Mouse (Mus musculus) liver, embryonic 14.5 days (tissue): ENCODE data around the gene Atg5. TPM values are rescaled to one million over a fixed set of nuclear protein-coding genes. Genes with fewer than 3 reads are reported as not detected.
A peak's percentile ranks its signal among the peaks of the same experiment; 100 is the strongest.

Experiments used
- ATAC-seq: fragments of 200-750 bp; cut with Nextera tagmentation; 2 replicates; pipeline ENCODE4 v1.8.0; 2017; ENCODE audit warnings: moderate number of reproducible peaks, mild to moderate bottlenecking, moderate library complexity; ENCODE audit not compliant: insufficient read depth
- DNase-seq, 3 experiments: peaks; one replicate each; pipeline ENCODE4 v3.0.0-alpha.2; 2012 to 2013; ENCODE audit warnings: low read depth in 3 of 3, low spot score in 3 of 3
- H3K27ac ChIP-seq: fragments of 300-500 bp; sonication (generic); 2 replicates; pipeline ENCODE4 v1.5.1; 2014; ENCODE audit warnings: moderate library complexity, mild to moderate bottlenecking, control low read depth, inconsistent platforms
- H3K27me3 ChIP-seq: fragments of 300-500 bp; sonication (generic); 2 replicates; pipeline ENCODE4 v1.6.1; 2014; ENCODE audit warnings: mild to moderate bottlenecking, low read length, moderate library complexity; ENCODE audit not compliant: control insufficient read depth, insufficient read depth
- H3K36me3 ChIP-seq: fragments of 300-500 bp; sonication (generic); replicated peaks from 2 replicates; pipeline ENCODE4 v1.6.1; 2014; ENCODE audit warnings: low read depth; ENCODE audit not compliant: control insufficient read depth, insufficient read depth
- H3K4me1 ChIP-seq, 2 experiments: fragments of 200-500 bp in 1 of 2; fragments of 300-500 bp in 1 of 2; sonication (generic) in 1 of 2; replicated peaks; 2 replicates each; pipeline ENCODE4 v1.6.1; 2012 to 2014; ENCODE audit warnings: antibody characterized with exemption in 1 of 2, inconsistent platforms in 1 of 2, low read length in 1 of 2; ENCODE audit not compliant: control insufficient read depth in 2 of 2, insufficient read depth in 2 of 2
- H3K4me2 ChIP-seq: fragments of 300-500 bp; sonication (generic); 2 replicates; pipeline ENCODE4 v1.6.1; 2014; ENCODE audit warnings: low read depth, mild to moderate bottlenecking, control low read depth, moderate library complexity
- H3K4me3 ChIP-seq, 2 experiments: fragments of 200-500 bp in 1 of 2; fragments of 300-500 bp in 1 of 2; sonication (generic) in 1 of 2; 2 replicates each; pipeline ENCODE4 v1.5.1; 2012 to 2014; ENCODE audit warnings: low read depth in 2 of 2, low read length in 2 of 2, mild to moderate bottlenecking in 2 of 2, control low read depth in 1 of 2, inconsistent platforms in 1 of 2, moderate library complexity in 1 of 2; ENCODE audit not compliant: insufficient read depth in 1 of 2
- H3K9ac ChIP-seq: fragments of 300-500 bp; sonication (generic); replicated peaks from 2 replicates; pipeline ENCODE4 v1.6.1; 2014; ENCODE audit warnings: mild to moderate bottlenecking, control low read depth, moderate library complexity
- H3K9me3 ChIP-seq: fragments of 300-500 bp; sonication (generic); 2 replicates; pipeline ENCODE4 v1.6.1; 2016; ENCODE audit warnings: low read length, mixed read lengths; ENCODE audit not compliant: control insufficient read depth
- CTCF ChIP-seq: IDR thresholded peaks from 2 replicates; pipeline ENCODE4 v1.5.1; 2016; ENCODE audit warnings: antibody characterized with exemption, low read depth, control low read depth
- EP300 ChIP-seq: IDR thresholded peaks from 2 replicates; pipeline ENCODE4 v1.6.1; 2016; ENCODE audit warnings: antibody characterized with exemption, low read depth
- WGBS: fragments of 180-500 bp; shearing (Covaris S2); extraction: QIAGEN DNeasy Blood & Tissue Kit; methylation state at CpG from one replicate; pipeline ENCODE4 v1.1.7; 2014; ENCODE audit not compliant: insufficient replicate concordance; 5-methylcytosine and 5-hydroxymethylcytosine counted together
- polyA plus RNA-seq, 2 experiments: library from polyadenylated mRNA; depleted of rRNA in 1 of 2; stranded (reverse) in 1 of 2; unstranded in 1 of 2; fragments of >200 nt; fragmentation: Nextera tagmentation in 1 of 2; extraction: Ambion mirVana in 1 of 2; gene quantifications; 2 replicates each; pipeline versions ENCODE4 v1.2.1 to v1.2.3; 2012 to 2014

Atg5 gene
- polyA plus RNA-seq, 2 experiments, result 7.5 to 21.0 TPM

DNA sequence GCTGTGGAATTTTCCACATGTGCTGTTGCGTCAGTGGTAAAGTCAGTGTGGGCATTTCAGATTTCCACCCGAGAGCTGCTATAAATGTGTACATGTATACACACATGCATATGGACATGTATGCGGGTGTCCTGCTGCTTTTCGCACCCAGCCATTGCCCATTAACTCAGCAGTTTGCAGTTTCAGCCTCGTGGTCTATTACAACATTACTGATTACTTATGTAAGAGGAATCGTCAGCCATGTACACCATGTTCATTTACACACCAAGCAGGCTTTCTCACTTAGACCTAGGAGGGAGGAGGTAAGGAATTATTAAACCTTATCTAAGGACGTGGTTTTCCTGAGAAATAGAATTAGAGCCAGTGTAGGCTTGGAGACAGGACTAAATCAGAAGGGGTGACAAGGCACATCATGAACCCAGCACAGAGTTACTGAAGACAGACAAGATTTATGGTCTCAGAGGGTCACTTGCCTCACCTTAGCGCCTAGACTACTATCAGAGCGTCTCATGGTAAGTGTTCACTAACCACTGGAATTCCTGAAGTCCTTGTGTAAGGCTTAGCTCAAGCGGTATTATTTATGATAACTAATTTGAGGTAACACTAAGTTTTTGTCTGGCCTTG lies 79.5 kb downstream of the Atg5 start:
- 78% methylated on average over 10 of the region's 10 CpGs for WGBS
- Histone ChIP-seq H3K27me3 (no peaks in the 10 kb centered on the region), H3K9ac (no peak overlapping the region), H3K27ac (no peak overlapping the region), H3K36me3 (no peaks in the 10 kb centered on the region), H3K4me2 (no peak overlapping the region), H3K9me3 (no peaks in the 10 kb centered on the region), H3K4me1 (no peaks in the 10 kb centered on the region), H3K4me3 (no peak overlapping the region)
- DNase-seq (no peak), ATAC-seq (no peak)
- TF ChIP-seq CTCF, result no peak
- no peak for TF ChIP-seq EP300

DNA sequence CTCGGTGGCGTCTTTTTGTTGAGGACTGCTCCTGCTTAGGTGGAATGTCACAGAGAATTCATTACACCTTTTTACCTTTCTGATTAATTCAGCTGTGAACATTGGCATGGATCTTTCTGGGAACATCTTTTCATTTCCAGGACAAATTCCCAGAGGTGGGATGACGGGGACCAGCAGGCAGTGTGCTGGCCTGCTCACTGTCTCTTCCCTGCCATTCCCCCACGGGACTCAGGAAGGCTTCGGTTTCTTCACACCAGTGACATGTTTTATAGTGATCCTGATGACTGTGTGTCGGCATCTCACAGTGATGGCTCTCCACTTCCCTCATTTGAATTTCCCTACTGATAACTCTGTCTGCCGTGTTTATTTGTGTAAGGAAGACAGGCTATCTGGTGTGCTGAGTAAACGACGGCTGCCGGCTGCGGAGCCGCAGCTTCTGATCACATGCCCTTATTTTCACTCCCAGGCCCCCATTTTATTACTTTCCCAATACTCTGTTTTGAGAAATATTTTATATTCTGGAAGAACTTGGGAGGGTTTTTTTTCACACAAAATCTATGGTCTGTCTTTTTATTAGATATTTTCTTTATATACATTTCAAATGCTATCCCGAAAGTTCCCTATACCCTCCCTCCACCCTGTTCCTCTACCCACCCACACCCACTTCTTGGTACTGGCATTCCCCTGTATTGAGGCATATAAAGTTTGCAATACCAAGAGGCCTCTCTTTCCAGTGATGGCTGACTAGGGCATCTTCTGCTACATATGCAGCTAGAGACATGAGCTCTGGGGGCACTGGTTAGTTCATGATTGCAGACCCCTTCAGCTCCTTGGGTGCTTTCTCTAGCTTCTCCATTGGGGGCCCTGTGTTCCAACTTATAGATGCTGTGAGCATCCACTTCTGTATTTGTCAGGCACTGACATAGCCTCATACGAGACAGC lies 80.6 kb downstream of the Atg5 start:
- TF ChIP-seq CTCF (no peak), EP300 (no peak)
- no peaks in the 10 kb centered on the region for H3K27me3 ChIP-seq
- no peaks in the 10 kb centered on the region for H3K4me1 ChIP-seq
- DNase-seq (no peak), ATAC-seq (no peak)
- H3K9ac ChIP-seq, result no peak overlapping the region; the same call in 1 of the 2 replicates
- no peak overlapping the region for H3K4me3 ChIP-seq
- H3K4me2 ChIP-seq, result no peak overlapping the region
- no peaks in the 10 kb centered on the region for H3K36me3 ChIP-seq
- H3K27ac ChIP-seq, result no peak overlapping the region
- no peaks in the 10 kb centered on the region for H3K9me3 ChIP-seq
- 72% methylated on average over 14 of the region's 14 CpGs for WGBS

GRCm38 (mm10) chr10:44353467-44353866 lies 85.3 kb downstream of the Atg5 start:
- Histone ChIP-seq H3K4me2 (no peak overlapping the region), H3K27ac (no peak overlapping the region), H3K9me3 (no peaks in the 10 kb centered on the region), H3K4me3 (no peak overlapping the region), H3K36me3 (no peaks in the 10 kb centered on the region), H3K4me1 (peaks cover 7 to 13% of the 10 kb centered on the region in 2 experiments), H3K9ac (no peak overlapping the region), H3K27me3 (no peaks in the 10 kb centered on the region)
- TF ChIP-seq EP300 (no peak), CTCF (no peak)
- 56% methylated on average over 4 of the region's 4 CpGs for WGBS
- ATAC-seq (no peak), DNase-seq (no peak)

DNA sequence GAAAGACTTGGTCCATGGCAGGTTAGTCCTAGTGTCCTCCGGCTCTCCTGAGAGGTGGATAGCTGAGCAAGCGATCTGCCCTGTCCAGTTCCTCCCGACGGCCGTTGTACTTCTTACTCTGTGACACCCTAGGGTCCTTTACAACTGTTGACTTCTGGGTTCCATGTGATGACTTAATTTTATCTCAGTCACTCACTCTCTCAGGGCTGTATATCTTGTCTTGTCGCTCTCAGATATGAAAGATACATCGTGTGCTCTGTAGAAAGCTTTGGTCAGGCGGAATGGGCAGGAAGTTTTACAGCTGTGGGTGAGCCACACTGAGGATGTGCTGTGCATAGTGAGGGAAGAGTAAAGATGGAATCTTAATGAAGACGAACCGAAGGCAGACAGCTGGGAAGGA lies 86.2 kb downstream of the Atg5 start:
- no peak for DNase-seq
- ATAC-seq, result peak; percentile 76
- Histone ChIP-seq H3K4me3 (no peak overlapping the region), H3K4me2 (peak overlapping the region; percentile 38), H3K27me3 (no peaks in the 10 kb centered on the region), H3K9me3 (no peaks in the 10 kb centered on the region), H3K9ac (no peak overlapping the region), H3K27ac (no peak overlapping the region), H3K4me1 (peaks cover 7 to 13% of the 10 kb centered on the region in 2 experiments), H3K36me3 (no peaks in the 10 kb centered on the region)
- WGBS, result 27% methylated on average over 10 of the region's 10 CpGs
- TF ChIP-seq EP300 (peak; percentile 65), CTCF (no peak)

DNA sequence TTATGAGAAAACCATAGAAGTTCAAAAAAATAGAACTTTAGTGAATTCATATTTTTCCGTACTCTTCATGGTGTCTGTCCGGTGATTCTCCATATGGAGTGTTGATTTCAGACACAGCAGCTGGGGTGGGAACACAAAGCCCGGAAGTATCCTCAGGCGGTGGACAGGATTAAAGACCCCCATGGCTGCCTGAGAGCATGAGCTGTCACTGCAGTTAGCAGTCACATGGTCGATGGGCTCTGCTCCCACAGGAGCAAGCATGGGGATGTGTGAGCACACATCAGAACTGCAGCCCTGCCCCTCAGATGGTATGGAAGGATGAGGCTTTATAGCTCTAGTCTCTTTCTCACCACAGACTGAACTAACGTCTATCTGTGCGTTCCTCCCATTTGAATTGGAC lies 87.1 kb downstream of the Atg5 start:
- Histone ChIP-seq H3K9ac (no peak overlapping the region), H3K4me1 (peaks cover 7 to 13% of the 10 kb centered on the region in 2 experiments), H3K27ac (no peak overlapping the region), H3K4me2 (no peak overlapping the region), H3K4me3 (no peak overlapping the region), H3K9me3 (no peaks in the 10 kb centered on the region), H3K36me3 (no peaks in the 10 kb centered on the region), H3K27me3 (no peaks in the 10 kb centered on the region)
- DNase-seq (no peak), ATAC-seq (no peak)
- 70% methylated on average over 7 of the region's 7 CpGs for WGBS
- TF ChIP-seq EP300, result no peak
- no peak for TF ChIP-seq CTCF
